Mouse (Mus musculus): ENCODE measurements around the gene Tacc3. TPM values are rescaled to one million over a fixed set of nuclear protein-coding genes. Genes with fewer than 3 reads are reported as not detected.

The Tacc3 gene
- 9.2 and 9.8 TPM in 2 replicates for polyA plus RNA-seq (2012; rRNA removed)

- TF ChIP-seq POLR2A (IDR thresholded peaks at IDR 0.05; ENCODE audit: borderline replicate concordance, insufficient read depth, low read length): peak; percentile 83
- no peak for TF ChIP-seq CTCF (IDR thresholded peaks at IDR 0.05; ENCODE audit: borderline replicate concordance, insufficient read depth, low read depth, low read length)
- Histone ChIP-seq H3K27me3 (ENCODE audit: control insufficient read depth, insufficient read depth, low read length) (no peaks in the 10 kb centered on the region), H3K4me1 (ENCODE audit: control insufficient read depth, insufficient read depth, low read length) (peaks cover 8% of the 10 kb centered on the region), H3K27ac (ENCODE audit: insufficient read depth, low read length) (peak within 1 kb of the TSS; percentile 94), H3K4me3 (replicated peaks; ENCODE audit: insufficient read depth, low read depth, low read length) (peak within 1 kb of the TSS; percentile 96)
- under 1% methylated on average over 60 of the region's 60 CpGs for WGBS
- DNase-seq: peak; percentile 98 to 100
These were observed at the start of gene Tacc3, which contains the start of gene Tmem129 for GRCm38 (mm10) chr5:33657787-33658663. Tacc3 (plus strand) TSS chr5:33658128. Tmem129 (minus strand) TSS chr5:33658416.

DNA sequence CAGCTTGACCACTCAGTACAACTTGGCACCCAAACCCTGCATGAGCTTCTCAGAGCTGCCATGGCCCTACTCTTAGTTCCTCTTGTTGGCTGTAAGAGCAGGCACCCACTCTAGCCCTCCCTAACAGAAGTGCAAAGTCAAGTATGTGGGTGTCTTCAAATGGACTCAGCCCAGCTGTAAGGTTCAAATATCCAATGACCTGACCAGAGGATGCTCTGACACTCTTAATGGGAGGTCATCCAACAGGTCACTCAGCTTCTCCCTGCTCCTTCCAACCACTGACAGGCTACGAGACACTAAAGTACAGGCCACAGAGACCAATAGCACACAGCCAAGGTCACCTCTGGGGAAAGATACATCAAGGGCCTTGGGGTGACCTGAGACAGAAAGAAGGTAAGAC is 48.7 kb upstream of the Tacc3 start:
- Histone ChIP-seq H3K27ac (ENCODE audit: insufficient read depth, low read length) (no peak overlapping the region), H3K27me3 (ENCODE audit: control insufficient read depth, insufficient read depth, low read length) (no peaks in the 10 kb centered on the region), H3K4me1 (ENCODE audit: control insufficient read depth, insufficient read depth, low read length) (peaks cover 37% of the 10 kb centered on the region), H3K4me3 (replicated peaks; ENCODE audit: insufficient read depth, low read depth, low read length) (no peak overlapping the region)
- WGBS: 98% methylated on average over 1 of the region's 1 CpGs
- no peak for DNase-seq
- no peak for TF ChIP-seq CTCF (IDR thresholded peaks at IDR 0.05; ENCODE audit: borderline replicate concordance, insufficient read depth, low read depth, low read length)
- TF ChIP-seq POLR2A (IDR thresholded peaks at IDR 0.05; ENCODE audit: borderline replicate concordance, insufficient read depth, low read length): no peak

DNA sequence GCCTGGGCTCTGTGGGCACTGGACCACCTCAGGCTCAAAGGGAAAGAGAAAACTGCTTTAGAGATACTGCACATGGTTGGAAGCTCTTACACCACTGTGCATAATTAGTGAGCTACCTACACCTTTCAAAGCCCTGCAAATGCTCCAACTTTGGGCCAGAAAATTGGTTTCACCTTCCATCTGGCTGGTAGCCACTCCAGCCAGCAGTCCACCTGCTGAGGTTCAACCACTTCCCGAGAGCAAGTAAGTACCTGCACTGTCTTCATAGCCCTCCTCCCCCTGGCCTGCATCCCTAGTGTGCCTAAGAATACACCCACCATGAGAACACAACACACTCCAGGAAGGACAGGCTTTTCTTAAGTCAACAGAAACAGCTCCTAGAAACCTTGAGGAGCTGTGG is 46.1 kb upstream of the Tacc3 start:
- WGBS: 13% methylated on average over 1 of the region's 1 CpGs
- peak; percentile 41 to 52 for DNase-seq
- H3K27ac ChIP-seq (ENCODE audit: insufficient read depth, low read length): no peak overlapping the region; the same call in 1 of the 2 replicates
- no peak overlapping the region for H3K4me3 ChIP-seq (replicated peaks; ENCODE audit: insufficient read depth, low read depth, low read length)
- TF ChIP-seq POLR2A (IDR thresholded peaks at IDR 0.05; ENCODE audit: borderline replicate concordance, insufficient read depth, low read length) (no peak), CTCF (IDR thresholded peaks at IDR 0.05; ENCODE audit: borderline replicate concordance, insufficient read depth, low read depth, low read length) (no peak)
- H3K4me1 ChIP-seq (ENCODE audit: control insufficient read depth, insufficient read depth, low read length): peaks cover 19% of the 10 kb centered on the region
- H3K27me3 ChIP-seq (ENCODE audit: control insufficient read depth, insufficient read depth, low read length): no peaks in the 10 kb centered on the region

- H3K4me3 ChIP-seq (replicated peaks; ENCODE audit: insufficient read depth, low read depth, low read length): no peak overlapping the region
- DNase-seq: no peak
- no peaks in the 10 kb centered on the region for H3K27me3 ChIP-seq (ENCODE audit: control insufficient read depth, insufficient read depth, low read length)
- TF ChIP-seq POLR2A (IDR thresholded peaks at IDR 0.05; ENCODE audit: borderline replicate concordance, insufficient read depth, low read length): no peak
- TF ChIP-seq CTCF (IDR thresholded peaks at IDR 0.05; ENCODE audit: borderline replicate concordance, insufficient read depth, low read depth, low read length): no peak
- H3K4me1 ChIP-seq (ENCODE audit: control insufficient read depth, insufficient read depth, low read length): peaks cover 20% of the 10 kb centered on the region
- no peak overlapping the region for H3K27ac ChIP-seq (ENCODE audit: insufficient read depth, low read length)
- 81% methylated on average over 6 of the region's 6 CpGs for WGBS
These were observed 43.5 kb upstream of the Tacc3 start for GRCm38 (mm10) chr5:33614391-33614790.

DNA sequence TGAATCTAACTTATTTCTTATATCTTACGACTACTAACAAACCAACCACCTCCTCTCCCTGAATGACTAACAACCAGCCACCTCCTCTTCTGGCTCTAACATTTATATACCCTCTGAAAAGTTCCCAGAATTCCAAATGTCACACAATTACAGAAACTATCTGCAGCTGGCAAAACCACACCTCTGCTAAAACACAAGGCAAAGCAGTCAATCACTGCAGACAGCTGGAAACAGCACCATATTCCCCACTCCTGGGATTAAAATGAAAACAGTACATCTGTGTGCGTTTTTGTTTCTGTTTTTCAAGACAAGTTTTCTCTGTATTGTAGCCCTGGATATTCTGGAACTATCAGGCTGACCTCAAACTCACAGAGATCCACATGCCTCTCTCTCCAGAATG is 35.3 kb upstream of the Tacc3 start:
- no peaks in the 10 kb centered on the region for H3K27me3 ChIP-seq (ENCODE audit: control insufficient read depth, insufficient read depth, low read length)
- H3K27ac ChIP-seq (ENCODE audit: insufficient read depth, low read length): no peak overlapping the region
- DNase-seq: no peak
- H3K4me3 ChIP-seq (replicated peaks; ENCODE audit: insufficient read depth, low read depth, low read length): no peak overlapping the region
- 96% methylated on average over 2 of the region's 2 CpGs for WGBS
- H3K4me1 ChIP-seq (ENCODE audit: control insufficient read depth, insufficient read depth, low read length): peaks cover 12% of the 10 kb centered on the region; the same call in 1 of the 2 replicates
- TF ChIP-seq CTCF (IDR thresholded peaks at IDR 0.05; ENCODE audit: borderline replicate concordance, insufficient read depth, low read depth, low read length) (no peak), POLR2A (IDR thresholded peaks at IDR 0.05; ENCODE audit: borderline replicate concordance, insufficient read depth, low read length) (no peak)

DNA sequence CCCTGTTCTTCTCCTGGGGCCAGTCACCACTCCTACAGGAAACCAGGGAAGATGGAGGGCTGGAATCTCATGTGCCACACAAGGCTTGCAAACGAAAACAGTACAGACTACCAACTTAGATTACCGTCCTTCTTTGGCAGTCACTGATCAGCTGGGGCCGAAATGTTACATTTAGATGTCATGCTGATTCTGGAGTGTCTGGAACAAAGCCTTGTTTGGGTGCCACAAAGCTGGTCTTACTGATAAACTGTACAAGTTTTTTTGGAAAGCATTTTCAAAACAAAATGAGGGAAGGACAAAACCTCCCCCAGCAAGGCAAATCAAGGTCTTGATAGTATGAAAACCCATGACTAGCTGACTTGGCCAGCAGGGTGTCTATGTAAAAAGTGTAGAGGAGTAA is 34.2 kb upstream of the Tacc3 start:
- no peak for DNase-seq
- TF ChIP-seq POLR2A (IDR thresholded peaks at IDR 0.05; ENCODE audit: borderline replicate concordance, insufficient read depth, low read length): no peak
- no peak for TF ChIP-seq CTCF (IDR thresholded peaks at IDR 0.05; ENCODE audit: borderline replicate concordance, insufficient read depth, low read depth, low read length)
- H3K4me3 ChIP-seq (replicated peaks; ENCODE audit: insufficient read depth, low read depth, low read length): no peak overlapping the region
- no peaks in the 10 kb centered on the region for H3K27me3 ChIP-seq (ENCODE audit: control insufficient read depth, insufficient read depth, low read length)
- 52% methylated on average over 3 of the region's 3 CpGs for whole genome bisulfite sequencing
- H3K27ac ChIP-seq (ENCODE audit: insufficient read depth, low read length): no peak overlapping the region
- H3K4me1 ChIP-seq (ENCODE audit: control insufficient read depth, insufficient read depth, low read length): peaks cover 15% of the 10 kb centered on the region; the same call in 1 of the 2 replicates

- 19% methylated on average over 4 of the region's 4 CpGs for WGBS
- no peak overlapping the region for H3K4me3 ChIP-seq (replicated peaks; ENCODE audit: insufficient read depth, low read depth, low read length)
- TF ChIP-seq POLR2A (IDR thresholded peaks at IDR 0.05; ENCODE audit: borderline replicate concordance, insufficient read depth, low read length): no peak
- TF ChIP-seq CTCF (IDR thresholded peaks at IDR 0.05; ENCODE audit: borderline replicate concordance, insufficient read depth, low read depth, low read length): no peak
- no peak for DNase-seq
- H3K27me3 ChIP-seq (ENCODE audit: control insufficient read depth, insufficient read depth, low read length): no peaks in the 10 kb centered on the region
- H3K4me1 ChIP-seq (ENCODE audit: control insufficient read depth, insufficient read depth, low read length): peaks cover 6% of the 10 kb centered on the region; the same call in 1 of the 2 replicates
- H3K27ac ChIP-seq (ENCODE audit: insufficient read depth, low read length): no peak overlapping the region
These were observed 30.0 kb upstream of the Tacc3 start for GRCm38 (mm10) chr5:33627968-33628367.
